Comparison of ENCODE assay signal across 9 mouse cellular contexts in the genomic region with DNA sequence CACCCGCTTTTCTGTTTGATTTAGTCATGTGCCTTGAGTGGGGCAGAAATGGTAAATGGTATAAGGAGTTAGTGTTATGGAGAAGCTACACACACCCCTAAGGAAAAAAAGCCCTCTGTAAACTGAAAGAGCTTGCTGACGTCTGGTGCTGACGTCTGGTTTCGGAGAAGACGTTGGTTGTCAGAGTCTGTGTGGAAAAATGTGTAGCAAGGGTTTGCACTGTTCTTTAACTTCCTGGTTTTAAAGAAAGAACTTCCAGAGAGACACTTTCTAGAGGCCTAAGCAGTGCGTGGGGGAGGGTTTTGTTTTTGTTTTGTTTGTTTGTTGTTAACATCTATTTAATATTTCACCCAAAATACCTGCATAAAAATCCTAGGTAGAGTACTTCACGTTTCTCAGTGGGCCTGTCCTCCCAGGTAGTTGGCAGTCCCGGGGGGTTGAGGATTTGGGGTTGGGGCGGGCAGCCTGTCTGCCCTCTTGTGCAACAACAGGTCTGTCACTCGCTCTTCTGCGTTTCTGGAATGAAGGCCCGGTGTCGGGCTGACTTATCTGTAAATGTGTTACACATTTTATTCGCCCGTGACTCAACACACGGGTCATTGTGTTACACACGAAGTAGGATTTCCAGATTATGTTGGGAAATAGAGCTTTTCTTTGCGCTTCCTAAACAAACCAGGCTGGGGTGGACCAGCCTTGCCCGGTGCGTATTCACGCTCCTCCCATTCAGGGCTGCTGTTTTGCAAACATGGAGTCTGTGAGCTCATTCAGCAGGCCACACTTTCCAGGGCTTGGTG. TPM values are rescaled to one million over a fixed set of nuclear protein-coding genes. Genes with fewer than 3 reads are reported as not detected.
DNase-seq lines count a peak whose midpoint lies in the region; TF ChIP-seq lines count a peak whose summit lies in the region.
"Had no signal": no experiment of that assay in that cellular context is flagged by ENCODE, and none has a peak within 500 bp of the region (broad histone marks: within the 10 kb centered on the region; RNA-seq: fewer than 3 reads in every experiment).

No protein-coding gene starts in this region.

- peak overlapping the region; percentile 25 for H3K4me3 ChIP-seq in lung, adult 2 months (replicated peaks; ENCODE audit: extremely low read depth, low read depth, low read length)

- peak; percentile 33 for DNase-seq in adrenal gland, postnatal 14 days
- no peak for DNase-seq in adrenal gland, postnatal 4 days (ENCODE audit: low spot score in 2 of 2)
- peak; percentile 50 for DNase-seq in 416B (ENCODE audit: low read depth)
- peak; percentile 46 for DNase-seq in induced T-regulatory cell, adult 2 months (ENCODE audit: low read depth)
- DNase-seq in lung, adult 2 months, result no peak
- DNase-seq in right cerebral cortex, postnatal 4 days, result no peak
- DNase-seq in cerebellum, adult 11-12 months, result no peak
- no peak for DNase-seq in cerebellum, postnatal 25 days
- DNase-seq: gastrocnemius, postnatal 14 days had no signal

- peaks cover 30% of the 10 kb centered on the region for H3K4me1 ChIP-seq in lung, adult 2 months (ENCODE audit: control insufficient read depth, insufficient read depth, low read length)

- TF ChIP-seq POLR2A in lung, adult 2 months (IDR thresholded peaks at IDR 0.05; ENCODE audit: borderline replicate concordance, extremely low read depth, low read depth, low read length), result no peak

- TF ChIP-seq CTCF in lung, adult 2 months (IDR thresholded peaks at IDR 0.05; ENCODE audit: insufficient read depth, low read length), result no peak

- WGBS in lung, adult 2 months, result 18% methylated on average over 21 of the region's 21 CpGs

RNA-seq across cellular contexts. Expression of a gene that starts 6.5 kb away (rescaled TPM):
- total RNA-seq in adrenal gland, postnatal 14 days (2021), result 69.5 and 77.3 TPM in 2 replicates
- 10 to 100 TPM; 64.8 to 73.7 TPM for total RNA-seq in adrenal gland, postnatal 4 days (2021)
- polyA plus RNA-seq in lung, adult 2 months (2012; rRNA removed), result 113 and 270 TPM in 2 replicates

Comparison
In these comparisons a context has a peak if more than half of its experiments do, and no peak if none do; other contexts are left out.
1. DNase-seq: peak in adrenal gland, postnatal 14 days (single experiment), 416B (single experiment) and induced T-regulatory cell, adult 2 months (single experiment); none in adrenal gland, postnatal 4 days (0 of 2), lung, adult 2 months (single experiment), right cerebral cortex, postnatal 4 days (single experiment), cerebellum, adult 11-12 months (single experiment) and cerebellum, postnatal 25 days (0 of 2).